Mouse (Mus musculus): ENCODE results near the gene Olfr160. TPM values are rescaled to one million over a fixed set of nuclear protein-coding genes. Genes with fewer than 3 reads are reported as not detected.

The Olfr160 gene
- not detected in 2 replicates for polyA plus RNA-seq (2014; fragmentation: Nextera tagmentation; extraction: Ambion mirVana)

DNA sequence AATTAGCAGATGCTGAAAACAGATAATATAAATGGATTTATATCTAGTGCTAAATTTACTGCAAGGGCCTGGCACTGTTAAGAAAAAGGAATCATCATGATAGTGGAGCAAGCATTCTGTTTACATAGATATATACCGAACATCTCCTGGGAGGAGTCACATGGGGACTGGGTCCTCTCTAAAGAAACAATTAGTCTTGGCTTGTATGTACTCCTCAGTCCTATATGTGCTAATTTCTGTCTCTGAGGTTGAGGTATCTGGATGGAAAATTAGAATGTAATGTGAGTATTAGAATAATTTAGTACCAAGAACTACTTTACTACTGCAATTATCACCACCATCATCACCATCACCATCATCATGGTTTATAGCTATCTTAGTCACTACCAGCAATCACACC is at the start of gene Olfr160:
Gene Olfr160, minus strand, starts transcription at position 101 of the 400 bp plus-strand sequence.
- H3K4me1 ChIP-seq (ENCODE audit: control insufficient read depth, insufficient read depth, low read length), result no peaks in the 10 kb centered on the region
- WGBS, result 81% methylated on average over 1 of the region's 1 CpGs
- no peak for ATAC-seq (ENCODE audit: insufficient number of reproducible peaks, insufficient read depth, low FRiP score, low read depth)
- H3K9ac ChIP-seq (replicated peaks; ENCODE audit: low read depth, low read length), result no peak within 1 kb of the TSS
- H3K27ac ChIP-seq (ENCODE audit: low read length), result no peak within 1 kb of the TSS
- no peak within 1 kb of the TSS for H3K4me2 ChIP-seq (replicated peaks; ENCODE audit: low read depth, low read length)
- no peaks in the 10 kb centered on the region for H3K36me3 ChIP-seq (ENCODE audit: control insufficient read depth, insufficient read depth, low read length)
- no peaks in the 10 kb centered on the region for H3K27me3 ChIP-seq (ENCODE audit: control insufficient read depth, insufficient read depth, low read length)
- no peak within 1 kb of the TSS for H3K4me3 ChIP-seq (ENCODE audit: low read depth, low read length)
- no peaks in the 10 kb centered on the region for H3K9me3 ChIP-seq (ENCODE audit: control insufficient read depth, low read depth, low read length)

DNA sequence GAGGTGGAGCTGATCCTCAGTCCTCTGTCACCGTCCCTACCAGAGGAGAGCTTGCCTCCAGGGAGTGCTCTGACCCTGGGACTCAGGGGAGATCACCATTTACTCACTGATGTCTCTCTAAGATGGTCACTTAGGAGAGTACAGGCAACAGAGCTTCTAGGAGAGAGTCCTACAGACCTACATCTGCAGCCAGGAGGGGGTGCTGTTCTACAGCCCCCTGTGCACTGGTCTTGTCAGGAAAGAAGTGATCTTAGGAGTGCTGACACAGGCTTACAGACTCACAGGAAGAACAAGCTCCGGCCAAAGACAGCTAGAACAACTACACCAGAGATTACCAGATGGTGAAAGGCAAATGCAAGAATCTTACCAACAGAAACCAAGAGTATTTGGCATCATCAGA is 46.5 kb upstream of the Olfr160 start:
- Histone ChIP-seq H3K27me3 (ENCODE audit: control insufficient read depth, insufficient read depth, low read length) (no peaks in the 10 kb centered on the region), H3K9me3 (ENCODE audit: control insufficient read depth, low read depth, low read length) (no peaks in the 10 kb centered on the region), H3K36me3 (ENCODE audit: control insufficient read depth, insufficient read depth, low read length) (no peaks in the 10 kb centered on the region), H3K4me2 (replicated peaks; ENCODE audit: low read depth, low read length) (no peak overlapping the region), H3K4me3 (ENCODE audit: low read depth, low read length) (no peak overlapping the region), H3K9ac (replicated peaks; ENCODE audit: low read depth, low read length) (no peak overlapping the region), H3K27ac (ENCODE audit: low read length) (no peak overlapping the region), H3K4me1 (ENCODE audit: control insufficient read depth, insufficient read depth, low read length) (no peaks in the 10 kb centered on the region)
- ATAC-seq (ENCODE audit: insufficient number of reproducible peaks, insufficient read depth, low FRiP score, low read depth), result no peak
- WGBS, result 60% methylated on average over 2 of the region's 2 CpGs

DNA sequence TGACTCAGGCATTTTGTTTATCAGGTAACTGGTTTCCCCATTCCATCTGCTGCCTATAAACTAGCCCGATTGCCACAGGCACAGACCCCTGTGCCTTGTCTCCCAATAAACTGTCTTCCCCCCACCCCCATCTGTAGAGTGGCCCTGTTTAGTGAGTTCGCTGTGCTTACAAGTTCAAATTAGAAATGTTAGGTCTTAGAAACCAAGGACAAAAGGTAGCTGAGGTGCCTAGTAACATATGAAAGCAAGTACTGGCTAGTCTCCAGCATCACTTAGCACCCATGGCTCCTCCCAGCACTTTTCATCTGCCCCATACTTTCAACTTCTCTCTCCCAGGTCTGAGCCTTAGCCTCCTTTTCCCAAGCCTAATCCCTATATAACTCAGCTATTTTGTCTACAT is 45.7 kb upstream of the Olfr160 start:
- no peaks in the 10 kb centered on the region for H3K27me3 ChIP-seq (ENCODE audit: control insufficient read depth, insufficient read depth, low read length)
- H3K4me3 ChIP-seq (ENCODE audit: low read depth, low read length), result no peak overlapping the region
- H3K4me1 ChIP-seq (ENCODE audit: control insufficient read depth, insufficient read depth, low read length), result no peaks in the 10 kb centered on the region
- no peaks in the 10 kb centered on the region for H3K9me3 ChIP-seq (ENCODE audit: control insufficient read depth, low read depth, low read length)
- WGBS, result 84% methylated on average over 2 of the region's 2 CpGs
- H3K4me2 ChIP-seq (replicated peaks; ENCODE audit: low read depth, low read length), result no peak overlapping the region
- H3K36me3 ChIP-seq (ENCODE audit: control insufficient read depth, insufficient read depth, low read length), result no peaks in the 10 kb centered on the region
- no peak overlapping the region for H3K9ac ChIP-seq (replicated peaks; ENCODE audit: low read depth, low read length)
- no peak for ATAC-seq (ENCODE audit: insufficient number of reproducible peaks, insufficient read depth, low FRiP score, low read depth)
- H3K27ac ChIP-seq (ENCODE audit: low read length), result no peak overlapping the region

DNA sequence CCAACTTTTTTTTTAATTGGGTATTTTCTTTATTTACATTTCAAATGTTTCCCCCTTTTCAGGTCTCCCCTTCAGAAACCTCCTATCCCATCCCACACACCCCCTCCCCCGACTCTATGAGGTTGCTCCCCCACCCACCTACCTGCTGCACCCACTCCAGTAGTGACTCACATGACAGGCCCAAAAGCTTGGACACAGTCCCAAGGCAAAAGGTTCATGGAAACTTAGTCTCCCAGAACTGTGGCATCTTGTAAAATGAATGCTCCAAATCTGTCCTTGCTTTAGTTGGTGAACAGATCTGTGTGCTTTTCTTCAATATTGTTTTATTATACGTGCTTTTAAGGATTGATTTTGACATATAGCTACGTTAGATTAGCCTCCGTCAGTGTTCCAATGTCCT is 36.0 kb upstream of the Olfr160 start:
- ATAC-seq (ENCODE audit: insufficient number of reproducible peaks, insufficient read depth, low FRiP score, low read depth), result no peak
- Histone ChIP-seq H3K9me3 (ENCODE audit: control insufficient read depth, low read depth, low read length) (no peaks in the 10 kb centered on the region), H3K4me2 (replicated peaks; ENCODE audit: low read depth, low read length) (no peak overlapping the region), H3K9ac (replicated peaks; ENCODE audit: low read depth, low read length) (no peak overlapping the region), H3K27ac (ENCODE audit: low read length) (no peak overlapping the region), H3K27me3 (ENCODE audit: control insufficient read depth, insufficient read depth, low read length) (no peaks in the 10 kb centered on the region), H3K36me3 (ENCODE audit: control insufficient read depth, insufficient read depth, low read length) (no peaks in the 10 kb centered on the region), H3K4me1 (ENCODE audit: control insufficient read depth, insufficient read depth, low read length) (no peaks in the 10 kb centered on the region), H3K4me3 (ENCODE audit: low read depth, low read length) (no peak overlapping the region)
- WGBS, result 65% methylated on average over 4 of the region's 4 CpGs

DNA sequence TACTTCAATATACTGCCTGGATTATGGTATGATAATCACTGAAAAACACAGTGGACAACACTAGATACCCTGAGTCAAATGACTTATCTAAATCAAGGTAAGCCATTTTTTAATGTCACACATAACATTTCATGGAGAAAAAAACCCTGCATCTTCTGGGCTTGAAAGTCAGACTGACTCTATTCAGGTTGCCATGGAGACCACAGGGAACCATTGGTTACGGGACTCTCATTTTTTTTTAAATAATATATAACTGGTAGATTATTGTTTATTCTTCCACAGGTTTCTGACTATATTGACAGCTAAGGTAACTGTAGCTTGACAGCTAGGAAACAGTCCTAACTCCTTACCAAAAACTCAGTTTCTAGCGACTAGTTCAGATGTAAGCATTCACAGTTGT is 35.4 kb upstream of the Olfr160 start:
- ATAC-seq (ENCODE audit: insufficient number of reproducible peaks, insufficient read depth, low FRiP score, low read depth), result no peak
- Histone ChIP-seq H3K4me3 (ENCODE audit: low read depth, low read length) (no peak overlapping the region), H3K4me2 (replicated peaks; ENCODE audit: low read depth, low read length) (no peak overlapping the region), H3K27me3 (ENCODE audit: control insufficient read depth, insufficient read depth, low read length) (no peaks in the 10 kb centered on the region), H3K9me3 (ENCODE audit: control insufficient read depth, low read depth, low read length) (no peaks in the 10 kb centered on the region), H3K4me1 (ENCODE audit: control insufficient read depth, insufficient read depth, low read length) (no peaks in the 10 kb centered on the region), H3K36me3 (ENCODE audit: control insufficient read depth, insufficient read depth, low read length) (no peaks in the 10 kb centered on the region), H3K27ac (ENCODE audit: low read length) (no peak overlapping the region), H3K9ac (replicated peaks; ENCODE audit: low read depth, low read length) (no peak overlapping the region)
- 65% methylated on average over 2 of the region's 2 CpGs for WGBS

DNA sequence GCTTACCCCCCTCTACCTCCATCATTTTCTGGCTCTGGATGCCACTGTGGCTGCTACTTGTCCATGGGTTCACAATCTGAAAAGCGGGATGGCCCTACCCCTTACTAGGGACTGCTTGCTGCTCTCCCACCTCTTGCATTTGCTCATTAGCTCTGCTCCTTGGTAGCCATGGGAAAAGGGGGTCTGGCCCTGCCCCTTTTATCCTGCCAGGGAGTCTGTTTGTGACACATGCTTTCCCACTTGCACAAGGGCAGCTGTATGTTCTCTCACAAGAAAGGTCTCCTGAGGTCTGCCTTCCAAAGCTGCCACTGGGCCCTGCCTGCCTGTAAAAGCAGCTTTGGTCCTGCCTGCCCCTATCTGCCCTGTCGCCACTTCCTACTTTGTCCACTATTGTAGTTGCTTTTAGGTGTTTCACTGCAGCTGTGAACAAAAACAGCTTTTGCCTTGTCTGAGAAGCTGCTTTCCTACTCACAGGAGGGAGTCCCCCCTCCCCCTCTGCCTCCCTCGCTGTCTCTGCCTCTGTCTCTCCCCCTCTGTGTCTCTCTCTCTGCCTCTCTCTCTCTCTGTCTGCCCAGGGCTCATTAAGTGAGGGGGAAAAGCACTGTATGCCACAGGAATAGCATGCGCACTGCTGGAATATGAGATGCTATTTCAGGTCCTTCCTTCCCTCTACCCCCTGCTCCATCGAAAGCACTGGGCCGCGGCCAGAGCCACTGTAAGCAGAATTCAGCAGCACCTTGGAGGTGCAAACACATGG is 34.4 kb upstream of the Olfr160 start:
- no peak overlapping the region for H3K4me3 ChIP-seq (ENCODE audit: low read depth, low read length)
- H3K4me2 ChIP-seq (replicated peaks; ENCODE audit: low read depth, low read length), result no peak overlapping the region
- WGBS, result 40% methylated on average over 7 of the region's 7 CpGs
- no peak overlapping the region for H3K27ac ChIP-seq (ENCODE audit: low read length)
- no peaks in the 10 kb centered on the region for H3K9me3 ChIP-seq (ENCODE audit: control insufficient read depth, low read depth, low read length)
- H3K27me3 ChIP-seq (ENCODE audit: control insufficient read depth, insufficient read depth, low read length), result no peaks in the 10 kb centered on the region
- H3K4me1 ChIP-seq (ENCODE audit: control insufficient read depth, insufficient read depth, low read length), result no peaks in the 10 kb centered on the region
- no peak overlapping the region for H3K9ac ChIP-seq (replicated peaks; ENCODE audit: low read depth, low read length)
- no peaks in the 10 kb centered on the region for H3K36me3 ChIP-seq (ENCODE audit: control insufficient read depth, insufficient read depth, low read length)
- ATAC-seq (ENCODE audit: insufficient number of reproducible peaks, insufficient read depth, low FRiP score, low read depth), result no peak

DNA sequence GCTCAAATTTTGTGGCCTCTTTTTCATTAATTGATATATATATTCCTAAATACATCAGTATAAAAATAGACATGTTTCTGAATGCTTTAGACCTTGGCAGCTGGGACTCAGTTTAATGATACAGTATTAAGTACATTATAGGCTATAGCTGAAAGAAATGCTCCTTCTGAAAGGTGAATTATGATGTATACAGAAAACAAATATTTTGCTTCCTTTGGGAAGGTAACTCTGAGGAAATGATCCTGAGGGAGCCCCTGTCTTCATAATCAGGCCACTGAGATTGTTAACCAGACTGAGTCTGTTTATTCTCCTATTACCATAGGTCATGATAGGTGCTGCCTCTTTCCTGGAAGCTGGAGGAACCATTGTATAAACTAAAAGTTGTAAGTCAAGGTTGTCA is 28.8 kb upstream of the Olfr160 start, which contains the start of gene Olfr874:
Gene Olfr874, plus strand, starts transcription at position 301 of the 400 bp plus-strand sequence.
- Histone ChIP-seq H3K4me1 (ENCODE audit: control insufficient read depth, insufficient read depth, low read length) (no peaks in the 10 kb centered on the region), H3K27ac (ENCODE audit: low read length) (no peak within 1 kb of the TSS), H3K36me3 (ENCODE audit: control insufficient read depth, insufficient read depth, low read length) (no peaks in the 10 kb centered on the region), H3K9me3 (ENCODE audit: control insufficient read depth, low read depth, low read length) (no peaks in the 10 kb centered on the region), H3K27me3 (ENCODE audit: control insufficient read depth, insufficient read depth, low read length) (no peaks in the 10 kb centered on the region), H3K4me3 (ENCODE audit: low read depth, low read length) (no peak within 1 kb of the TSS), H3K9ac (replicated peaks; ENCODE audit: low read depth, low read length) (no peak within 1 kb of the TSS), H3K4me2 (replicated peaks; ENCODE audit: low read depth, low read length) (no peak within 1 kb of the TSS)
- ATAC-seq (ENCODE audit: insufficient number of reproducible peaks, insufficient read depth, low FRiP score, low read depth), result no peak

DNA sequence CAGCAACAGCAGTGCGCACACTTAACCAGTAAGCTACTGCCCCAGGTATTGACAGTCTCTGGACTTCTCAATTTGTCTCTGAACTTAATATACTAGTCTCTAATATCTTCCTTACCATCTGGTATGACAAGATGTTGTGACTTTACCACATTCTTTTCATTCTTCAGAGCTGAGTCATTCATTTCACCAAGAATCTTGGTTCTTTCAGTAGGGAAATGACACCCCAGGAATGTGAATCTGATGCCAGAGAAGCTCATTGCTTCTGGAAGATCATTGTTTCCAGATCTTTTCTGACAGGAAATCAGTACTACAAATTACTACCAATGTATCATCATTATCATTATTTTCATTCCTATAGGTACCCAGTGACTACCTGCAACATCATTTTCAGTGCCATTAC is 18.3 kb upstream of the Olfr160 start:
- Histone ChIP-seq H3K4me3 (ENCODE audit: low read depth, low read length) (no peak overlapping the region), H3K36me3 (ENCODE audit: control insufficient read depth, insufficient read depth, low read length) (no peaks in the 10 kb centered on the region), H3K4me1 (ENCODE audit: control insufficient read depth, insufficient read depth, low read length) (no peaks in the 10 kb centered on the region), H3K9ac (replicated peaks; ENCODE audit: low read depth, low read length) (no peak overlapping the region), H3K27me3 (ENCODE audit: control insufficient read depth, insufficient read depth, low read length) (no peaks in the 10 kb centered on the region), H3K4me2 (replicated peaks; ENCODE audit: low read depth, low read length) (no peak overlapping the region), H3K27ac (ENCODE audit: low read length) (no peak overlapping the region), H3K9me3 (ENCODE audit: control insufficient read depth, low read depth, low read length) (no peaks in the 10 kb centered on the region)
- WGBS, result 88% methylated on average over 1 of the region's 1 CpGs
- no peak for ATAC-seq (ENCODE audit: insufficient number of reproducible peaks, insufficient read depth, low FRiP score, low read depth)
